Mouse (Mus musculus) inflammation-experienced regulatory T-cells, adult 6 months (primary cell): Measurements from ENCODE around the gene Sesn1. TPM values are rescaled to one million over a fixed set of nuclear protein-coding genes. Genes with fewer than 3 reads are reported as not detected.
"Not testable (repeated sequence)": the region's sequence is repeated elsewhere in the genome, so short reads cannot be mapped to it uniquely, and the experiment has no call there.

Experiments used
- ATAC-seq: one replicate; pipeline ENCODE4 v1.8.0; 2017
- polyA plus RNA-seq, 3 experiments: library from polyadenylated mRNA; unstranded; fragments of 100-300 nt; shearing (Covaris generic); gene quantifications; one replicate each; pipeline ENCODE4 v1.2.1; 2017

Sesn1 gene
- polyA plus RNA-seq: 10 to 100 TPM; 30.3 to 78.4 (median 64.1) TPM

DNA sequence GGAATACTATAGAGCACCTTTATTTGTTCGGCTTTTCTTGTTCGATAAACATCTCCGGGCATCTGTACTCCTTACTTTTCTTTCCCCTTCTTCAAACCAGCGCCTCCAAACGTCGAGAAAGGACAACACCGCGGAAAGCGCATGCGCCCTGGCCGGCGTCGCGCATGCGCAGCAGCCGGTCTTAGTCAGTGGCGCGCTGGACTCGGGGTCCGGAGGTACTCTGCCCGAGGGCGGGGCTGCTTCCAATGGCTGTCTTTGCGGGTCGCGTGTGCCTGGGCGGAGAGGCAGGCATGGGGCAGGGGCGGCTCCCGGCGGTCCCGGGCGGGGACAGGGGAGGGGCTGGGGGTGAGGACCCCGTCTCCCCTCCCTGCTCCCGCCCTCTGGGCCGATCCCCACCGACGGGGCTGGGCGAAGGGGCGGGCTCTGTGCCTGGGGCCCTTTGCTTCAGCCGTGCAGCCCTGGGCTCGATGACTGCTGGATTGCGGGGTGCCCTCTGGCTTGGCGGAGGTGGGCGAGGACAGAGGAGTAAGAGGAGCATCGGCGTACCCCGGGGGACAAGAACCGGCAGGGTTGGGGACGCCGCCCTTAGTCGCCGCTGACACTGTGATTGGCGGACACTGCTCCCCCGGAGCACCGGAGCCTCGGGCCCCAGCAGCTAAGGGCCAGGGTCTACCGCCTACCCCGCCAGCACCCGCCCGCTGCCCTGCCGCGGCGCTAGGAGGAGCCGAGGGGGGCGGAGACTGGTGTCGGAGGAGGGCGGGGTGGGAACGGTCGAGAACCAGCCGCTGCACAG is at the start of gene Sesn1, which contains the start of gene Cep57l1:
Sesn1 (plus strand) TSS at position 165 of the 793 bp plus-strand sequence.
Cep57l1 (minus strand) TSS at position 101 of the 793 bp plus-strand sequence.
- peak; percentile 69 for ATAC-seq

DNA sequence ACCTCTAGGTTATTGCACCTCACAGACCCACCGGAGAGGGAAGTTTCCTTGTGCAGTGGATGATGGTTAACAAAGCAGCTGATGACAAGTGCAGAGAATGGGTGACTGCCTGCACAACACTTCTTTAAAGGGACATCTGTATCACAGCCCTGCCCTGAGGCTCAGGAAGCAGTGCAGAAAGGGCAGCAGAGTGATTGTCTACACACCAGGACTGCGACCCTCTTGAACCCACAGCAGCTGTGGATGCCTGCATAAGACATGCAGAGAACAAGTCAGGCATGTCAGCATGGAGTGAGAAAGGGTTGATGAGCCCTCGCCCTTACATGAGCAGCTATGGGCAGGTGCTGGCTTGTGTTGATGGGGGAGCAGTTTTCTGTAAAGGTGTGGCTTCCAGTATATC is 48.9 kb upstream of the Sesn1 start:
- no peak for ATAC-seq

DNA sequence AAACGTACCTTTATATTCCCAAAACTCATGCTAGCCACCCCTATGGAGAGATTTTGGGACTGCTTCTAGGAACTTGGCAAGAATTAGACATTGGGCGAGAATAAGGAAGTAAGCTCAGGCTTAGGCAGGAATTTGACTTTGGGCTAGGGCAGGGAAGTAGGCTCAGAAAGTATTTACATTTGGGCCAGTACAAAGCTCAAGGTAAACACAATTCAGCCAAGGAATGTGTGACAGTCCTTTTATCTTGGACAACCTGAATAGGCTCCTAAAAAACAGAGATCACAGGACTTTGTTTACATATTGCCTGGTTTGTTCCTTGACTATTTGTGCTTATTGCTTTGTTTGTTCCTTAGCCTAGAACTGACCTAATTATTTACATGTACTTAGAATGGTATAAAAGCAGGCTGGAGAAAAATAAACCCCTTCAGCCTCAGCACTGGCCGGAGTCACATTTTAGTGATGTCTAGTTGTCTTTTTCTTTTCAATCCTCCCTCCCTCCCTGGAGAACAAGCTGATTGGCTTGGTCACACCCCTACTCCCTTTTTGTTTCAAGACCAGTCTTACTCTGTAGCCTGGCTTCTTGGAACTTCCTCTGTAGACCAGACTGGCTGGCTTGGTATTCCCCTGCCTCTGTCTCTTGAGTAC is 45.9 kb upstream of the Sesn1 start:
- no peak for ATAC-seq

DNA sequence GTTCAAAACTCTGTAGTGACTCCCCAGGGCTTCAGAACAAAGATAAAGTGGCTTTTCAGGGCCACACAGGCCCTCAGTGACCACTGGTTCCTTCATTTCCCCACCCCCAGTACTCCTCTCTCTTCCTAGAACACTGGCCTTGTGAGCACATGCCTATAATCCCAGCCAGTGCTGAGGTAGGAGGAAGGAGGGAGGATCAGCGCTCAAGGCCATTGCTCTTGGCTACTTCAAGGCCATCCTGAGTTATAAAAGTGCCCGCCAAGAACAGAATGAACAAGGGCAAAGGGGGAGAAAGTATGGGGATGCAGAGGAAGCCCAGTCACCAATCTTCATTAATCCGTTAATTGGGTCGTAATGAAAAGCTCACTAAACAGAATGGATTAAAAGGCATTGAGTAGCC is 44.1 kb upstream of the Sesn1 start:
- no peak for ATAC-seq

DNA sequence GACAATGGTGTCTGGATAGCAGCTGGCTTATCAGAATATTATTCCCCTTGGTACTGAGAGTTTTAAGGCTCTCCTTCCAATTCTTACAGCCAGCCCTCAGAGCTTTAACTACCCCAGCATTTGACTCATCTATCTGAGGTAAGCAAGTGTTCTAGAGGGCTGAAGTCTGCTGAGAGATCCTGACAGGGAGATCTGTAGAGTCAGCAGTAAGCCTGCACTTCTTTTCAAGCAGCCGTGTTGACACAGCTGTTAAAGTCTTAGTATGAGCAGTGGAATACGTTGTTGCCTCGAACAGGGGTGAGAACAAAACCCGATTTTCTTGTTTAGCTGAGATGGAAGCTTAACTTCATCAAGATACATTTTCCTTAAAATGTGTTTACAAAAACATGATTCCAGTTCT is 43.5 kb upstream of the Sesn1 start:
- no peak for ATAC-seq

DNA sequence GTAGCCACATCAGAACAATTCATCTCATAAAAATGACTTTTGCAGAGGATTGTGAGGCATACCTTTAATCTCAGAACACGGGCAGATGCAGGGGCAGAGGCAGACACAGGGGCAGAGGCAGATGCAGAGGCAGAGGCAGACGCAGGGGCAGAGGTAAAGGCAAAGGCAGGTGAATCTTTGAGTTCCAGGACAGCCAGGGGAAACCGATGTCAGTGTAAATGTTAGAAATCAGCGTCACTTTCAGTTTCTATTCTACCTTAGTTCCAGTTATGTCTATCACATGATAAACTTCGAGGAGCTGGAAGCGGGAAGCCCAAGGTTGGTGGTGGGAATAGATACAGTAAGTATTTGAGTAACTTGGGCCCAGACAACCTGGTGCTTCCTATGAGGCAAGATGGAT is 42.5 kb upstream of the Sesn1 start:
- peak; percentile 46 for ATAC-seq

DNA sequence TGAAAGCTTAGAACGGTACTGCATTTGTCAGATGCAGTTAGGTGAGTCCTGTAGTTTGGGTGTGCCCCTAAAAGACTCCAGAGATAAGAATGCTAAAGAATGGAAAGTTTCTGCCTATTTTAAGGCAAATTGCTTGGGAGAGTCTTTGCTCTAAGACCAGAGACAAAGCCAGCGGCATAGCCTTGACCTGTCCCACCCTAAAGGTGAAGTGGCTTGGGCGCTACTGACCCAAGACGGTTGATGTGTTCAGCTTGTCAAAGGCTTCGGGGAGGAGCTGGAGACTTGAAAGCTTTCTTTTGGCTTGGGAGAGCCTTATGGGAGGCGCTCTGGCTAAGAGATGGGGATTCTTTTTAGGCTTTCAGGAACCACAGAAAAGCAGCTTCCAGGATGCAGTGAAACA is 17.4 kb upstream of the Sesn1 start:
- no peak for ATAC-seq

DNA sequence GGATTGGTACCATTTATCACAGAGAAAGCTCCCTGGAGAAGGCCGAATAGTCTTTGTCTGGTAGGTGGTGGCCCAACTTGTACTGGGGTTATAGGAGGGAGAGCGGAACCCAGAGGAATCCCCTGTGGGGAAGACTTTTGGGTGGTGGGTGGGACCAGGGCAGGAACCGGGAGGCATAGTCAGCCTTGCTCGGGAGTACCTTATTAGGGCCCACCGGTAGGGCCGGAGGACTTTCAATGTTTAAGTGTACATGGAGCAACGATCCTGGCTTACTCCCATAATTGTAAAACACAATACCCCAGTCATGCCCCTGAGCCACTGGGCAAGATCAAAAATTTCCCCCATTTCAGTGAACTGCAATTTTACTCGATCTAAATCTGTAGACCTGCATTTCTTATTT is 12.5 kb upstream of the Sesn1 start:
- no peak for ATAC-seq

DNA sequence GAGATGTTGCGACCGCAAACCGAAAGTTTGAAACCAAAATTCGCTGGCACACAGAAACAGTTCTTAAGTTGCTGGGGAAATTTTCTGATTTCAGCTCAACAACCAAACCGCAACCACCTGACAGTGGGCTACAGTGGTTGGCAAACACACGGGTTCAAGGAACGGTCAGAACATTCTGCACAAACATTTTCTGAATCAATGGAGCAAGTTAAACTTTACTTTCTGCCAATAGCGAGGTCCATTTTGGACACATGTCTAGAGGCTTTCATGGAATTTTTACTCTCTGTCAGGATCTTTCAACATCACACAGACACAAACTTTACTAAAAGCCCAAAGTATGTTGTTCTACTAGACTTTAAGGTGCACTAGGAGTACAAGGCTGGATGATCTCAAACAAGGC is 6.3 kb upstream of the Sesn1 start:
- no peak for ATAC-seq

DNA sequence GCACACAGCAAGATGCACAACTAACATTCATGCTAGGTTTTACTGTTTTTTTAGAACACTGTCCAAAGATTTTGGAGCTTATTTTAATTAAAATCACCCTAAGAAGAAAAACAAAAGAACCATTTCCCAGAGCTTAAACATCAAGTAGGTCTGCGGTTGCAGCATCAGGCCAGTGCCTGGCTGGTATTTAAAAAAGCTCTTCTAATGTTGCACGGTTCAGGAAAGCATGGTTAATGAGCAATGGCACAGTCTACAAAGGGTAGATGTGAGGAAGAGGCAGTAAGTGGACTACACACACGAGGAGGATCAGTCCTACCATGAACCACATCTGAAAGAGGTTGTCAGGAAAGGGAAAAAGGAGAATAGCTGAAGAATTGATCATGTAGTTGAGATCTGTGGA is 5.0 kb upstream of the Sesn1 start:
- ATAC-seq: no peak

DNA sequence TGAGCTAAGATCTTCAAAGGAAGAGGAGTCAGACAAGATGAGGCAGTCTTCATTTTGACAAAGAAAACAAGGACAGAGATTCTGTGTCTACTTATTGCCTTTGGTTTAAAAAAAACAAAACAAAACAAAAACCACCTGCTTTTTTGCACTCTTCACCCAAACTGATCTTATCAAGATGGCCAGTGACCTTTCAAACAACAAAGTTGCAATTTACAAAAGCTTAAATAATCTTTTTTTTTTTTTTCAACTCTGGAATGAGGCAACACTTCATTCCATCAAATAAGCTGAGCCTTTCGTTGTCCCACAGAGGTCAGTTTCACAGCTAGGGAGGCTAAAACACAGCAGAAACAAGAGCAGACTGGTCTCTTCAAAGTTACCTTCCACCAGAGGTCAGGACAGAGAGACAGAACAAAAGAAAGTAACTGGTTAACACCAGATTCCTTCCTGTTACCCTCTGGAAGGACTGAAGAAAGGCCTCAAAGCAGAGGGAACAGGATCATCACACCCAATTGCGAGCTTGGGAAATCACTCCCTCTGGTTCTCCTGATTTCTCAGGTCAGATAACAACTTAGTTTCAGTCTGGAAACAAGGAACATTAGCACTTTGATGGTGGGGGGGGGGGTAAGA is 3.9 kb upstream of the Sesn1 start:
- ATAC-seq: no peak

DNA sequence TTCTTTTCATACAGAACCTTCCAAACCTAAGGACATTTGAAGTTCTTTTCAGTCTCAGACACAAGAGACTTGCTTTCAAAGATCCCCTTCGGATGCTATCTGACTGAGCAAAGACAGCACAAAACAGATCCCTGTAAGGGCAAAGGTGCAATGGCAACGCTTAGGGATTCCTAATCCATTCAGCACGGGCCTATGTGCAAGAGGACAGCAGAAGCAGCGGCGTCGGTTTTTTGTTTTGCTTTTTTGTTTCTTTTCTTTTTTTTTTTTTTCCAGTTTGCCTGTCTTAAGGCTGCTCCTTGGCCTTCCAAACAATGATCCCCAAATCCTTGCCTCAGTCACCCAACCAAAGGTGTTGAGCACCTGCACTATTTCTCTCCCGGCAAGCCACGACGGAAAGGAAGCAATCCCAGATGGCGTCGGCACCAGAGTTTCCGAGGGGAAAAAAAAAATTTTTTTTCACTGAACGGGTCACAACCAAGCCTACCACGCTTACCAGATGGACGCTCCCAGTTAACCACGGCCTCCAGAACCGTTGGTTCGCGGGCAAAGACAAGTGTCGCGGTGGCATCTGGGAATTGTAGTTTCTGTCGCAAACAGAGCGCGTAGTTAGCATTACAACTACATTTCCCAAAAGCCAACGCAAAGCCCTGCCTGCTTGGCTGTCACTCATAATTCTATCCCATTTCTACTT is 510 bp upstream of the Sesn1 start:
- peak; percentile 82 for ATAC-seq

DNA sequence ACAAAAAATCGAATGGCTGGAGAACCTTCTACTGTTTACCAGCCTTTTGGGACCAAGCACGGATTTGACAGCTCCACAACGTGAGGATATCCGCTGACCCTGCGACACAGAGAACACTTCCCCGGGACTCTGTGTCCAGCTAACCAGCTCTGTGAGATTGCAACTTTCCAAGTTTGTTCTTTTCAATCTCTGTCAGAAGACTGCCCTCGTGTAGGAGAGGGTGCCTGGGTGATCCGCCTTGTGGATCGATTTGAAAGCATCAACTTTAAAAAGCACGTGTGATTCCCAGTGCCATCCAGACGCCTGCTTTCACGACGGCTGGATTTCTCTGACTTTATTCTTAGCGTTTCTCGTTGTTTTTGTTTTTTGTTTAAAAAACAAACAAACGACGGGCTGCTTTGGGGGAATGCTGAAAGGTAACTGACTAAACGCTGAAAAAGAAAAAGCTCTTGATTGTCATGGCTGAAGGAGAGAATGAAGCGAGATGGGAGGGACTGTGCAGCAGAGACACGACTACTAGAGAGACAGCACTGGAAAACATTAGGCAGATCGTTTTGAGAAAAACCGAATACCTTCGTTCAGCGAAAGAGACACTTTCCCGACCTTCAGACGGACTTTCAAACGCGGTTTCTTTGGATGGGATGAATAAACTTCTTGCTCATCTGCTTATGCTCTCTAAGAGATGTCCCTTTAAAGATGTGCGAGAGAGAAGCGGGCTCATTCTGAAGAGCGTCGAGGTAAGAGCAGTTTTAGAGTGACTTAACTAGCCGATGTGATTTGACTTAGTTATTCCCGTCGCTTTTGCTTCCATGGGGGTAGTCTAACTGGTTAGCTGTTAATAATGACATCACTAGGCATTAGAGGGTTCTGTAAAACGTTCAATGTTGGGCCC is 1.1 kb downstream of the Sesn1 start:
- peak; percentile 29 for ATAC-seq

DNA sequence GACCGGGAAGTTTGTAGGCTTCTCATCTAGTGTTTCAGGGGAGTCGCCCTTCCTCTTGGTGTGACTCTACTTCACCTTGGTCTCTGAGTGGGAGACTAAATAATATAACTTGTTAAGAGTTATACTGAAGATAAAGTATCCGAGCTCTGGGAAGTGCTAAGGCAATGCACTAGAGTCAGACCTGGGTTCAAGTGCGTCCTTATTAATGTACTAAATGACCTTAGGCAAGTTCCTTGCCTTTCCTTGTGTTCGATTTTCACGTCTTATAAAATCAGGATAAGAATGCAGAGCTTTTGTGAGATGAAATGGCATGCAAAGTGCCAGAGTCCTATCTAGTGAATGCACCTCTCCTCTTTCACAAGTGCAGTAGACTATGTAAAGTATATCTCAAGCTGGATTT is 2.8 kb downstream of the Sesn1 start:
- no peak for ATAC-seq

DNA sequence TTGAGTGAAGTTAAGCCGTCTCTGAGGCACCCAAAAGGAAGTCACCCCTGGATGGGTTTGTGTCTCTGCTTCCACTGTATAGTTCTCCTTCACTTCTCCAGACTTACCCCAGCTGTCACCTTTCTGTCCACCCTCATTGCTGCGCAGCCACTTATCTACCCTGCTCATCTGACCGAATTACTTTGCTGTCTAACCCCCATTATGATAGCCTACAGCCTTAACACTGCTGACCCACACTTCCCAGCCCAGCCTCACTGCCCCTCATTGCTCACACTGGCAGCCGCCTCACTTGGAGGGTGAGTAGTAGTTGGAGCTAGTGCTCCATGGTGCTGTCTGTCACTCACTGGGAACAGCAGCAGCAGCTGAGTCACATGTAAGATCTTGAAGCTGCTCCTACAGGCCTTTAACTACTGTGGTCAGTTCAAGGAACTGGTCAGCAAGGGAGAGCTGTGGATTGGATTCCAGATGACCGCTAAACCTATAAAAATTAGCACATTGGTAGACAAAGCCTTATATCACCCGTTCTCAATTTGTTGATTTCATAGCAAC is 4.6 kb downstream of the Sesn1 start:
- ATAC-seq: no peak

DNA sequence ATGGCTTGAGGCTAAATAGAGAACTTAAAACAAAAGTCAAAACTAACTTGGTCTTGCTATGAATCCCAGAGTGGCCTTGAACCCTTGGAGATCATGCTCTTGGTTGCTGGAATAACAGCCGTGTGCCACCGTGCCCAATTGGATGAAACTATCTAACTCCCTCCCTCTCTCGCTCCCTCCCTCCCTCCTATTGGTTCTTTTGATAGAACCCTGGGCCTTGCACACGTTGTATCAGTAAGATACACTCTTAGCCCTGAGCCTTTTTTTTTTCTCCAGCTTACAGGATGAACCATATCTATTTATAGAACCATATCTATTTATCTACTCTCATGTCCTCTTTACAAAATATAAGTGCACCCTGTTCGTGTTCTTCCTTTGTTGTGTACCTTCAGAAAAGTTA is 6.8 kb downstream of the Sesn1 start:
- ATAC-seq: peak; percentile 63

DNA sequence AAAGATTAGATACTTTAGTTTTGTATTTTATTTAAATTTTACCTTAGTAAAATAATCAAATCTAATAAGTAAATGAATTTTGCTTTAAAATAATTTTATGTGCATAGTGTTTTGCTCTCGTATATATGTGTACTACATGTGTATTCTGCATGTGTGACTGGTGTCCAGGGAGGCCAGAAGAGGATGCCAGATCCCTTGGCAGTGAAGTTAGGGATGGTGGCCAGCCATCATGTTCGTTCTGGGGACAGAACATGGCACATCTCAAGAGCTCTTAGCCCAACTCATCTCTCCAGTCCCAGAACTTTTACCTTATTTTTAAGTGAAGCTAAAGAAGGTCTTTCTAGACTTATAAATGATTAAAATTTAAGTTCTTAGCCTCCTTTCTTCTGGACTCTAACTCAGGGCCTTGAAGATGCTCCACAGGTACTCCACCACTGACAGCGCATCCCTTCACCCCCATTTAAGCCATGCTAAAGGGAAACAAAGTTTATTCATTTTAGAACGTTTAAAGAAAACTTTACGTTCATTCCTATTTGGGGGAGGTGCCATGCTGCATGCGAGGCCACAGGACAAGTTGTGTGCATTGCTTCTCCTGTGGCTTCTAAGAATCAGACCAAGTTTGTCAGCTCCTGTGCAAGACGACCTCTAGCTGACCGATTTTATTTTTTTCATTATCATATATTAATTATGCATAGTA is 8.4 kb downstream of the Sesn1 start:
- no peak for ATAC-seq

DNA sequence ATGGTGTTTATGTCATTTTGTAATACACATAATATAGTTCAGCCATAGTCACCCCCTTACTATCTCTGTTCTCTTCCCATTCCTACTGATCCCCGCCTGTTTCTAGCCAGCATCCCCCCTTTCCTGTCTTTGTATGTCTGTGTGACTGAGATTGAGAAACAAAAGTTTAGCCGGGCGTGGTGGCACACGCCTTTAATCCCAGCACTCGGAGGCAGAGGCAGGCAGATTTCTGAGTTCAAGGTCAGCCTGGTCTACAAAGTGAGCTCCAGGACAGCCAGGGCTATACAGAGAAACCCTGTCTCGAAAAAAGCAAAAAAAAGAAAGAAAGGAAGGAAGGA is 9.0 kb downstream of the Sesn1 start:
- ATAC-seq: not testable (repeated sequence)

DNA sequence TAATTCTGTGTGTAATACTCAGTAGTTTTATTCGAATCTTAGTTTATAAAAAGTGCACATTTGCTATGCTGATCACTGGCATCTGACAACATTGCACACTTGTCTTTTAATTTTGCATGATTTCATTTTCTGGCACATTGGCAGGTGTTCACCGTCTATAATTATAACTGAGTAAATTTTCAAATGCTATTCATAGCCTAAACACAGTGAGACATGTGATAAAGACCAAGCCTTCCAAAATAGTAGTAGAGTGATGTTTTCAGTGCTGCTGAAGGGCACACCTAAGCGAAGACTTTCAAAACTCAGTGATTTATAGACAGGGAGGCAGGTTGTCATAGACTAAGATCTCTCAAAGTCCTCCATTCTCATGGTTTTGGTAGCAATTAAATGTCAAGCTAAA is 9.6 kb downstream of the Sesn1 start:
- no peak for ATAC-seq

DNA sequence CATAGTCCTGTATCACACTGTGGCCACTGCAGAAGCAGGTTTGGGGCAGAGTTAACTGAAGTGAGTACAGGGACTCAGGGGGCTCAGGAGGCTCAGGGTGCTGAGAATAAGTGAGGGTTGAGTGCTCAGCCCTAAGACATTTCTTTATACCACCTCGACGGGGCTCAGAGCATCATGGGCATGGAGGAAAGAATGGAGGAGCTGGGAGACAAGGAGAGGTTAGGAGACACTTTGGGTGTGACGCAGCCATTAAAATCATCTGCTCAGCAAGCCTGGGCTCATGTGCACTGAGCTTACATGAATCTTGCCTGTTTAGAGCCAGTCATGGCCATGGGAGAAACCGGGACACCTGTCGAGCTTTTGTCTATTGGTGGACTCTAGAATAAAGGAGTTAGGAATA is 10.7 kb downstream of the Sesn1 start:
- ATAC-seq: no peak

DNA sequence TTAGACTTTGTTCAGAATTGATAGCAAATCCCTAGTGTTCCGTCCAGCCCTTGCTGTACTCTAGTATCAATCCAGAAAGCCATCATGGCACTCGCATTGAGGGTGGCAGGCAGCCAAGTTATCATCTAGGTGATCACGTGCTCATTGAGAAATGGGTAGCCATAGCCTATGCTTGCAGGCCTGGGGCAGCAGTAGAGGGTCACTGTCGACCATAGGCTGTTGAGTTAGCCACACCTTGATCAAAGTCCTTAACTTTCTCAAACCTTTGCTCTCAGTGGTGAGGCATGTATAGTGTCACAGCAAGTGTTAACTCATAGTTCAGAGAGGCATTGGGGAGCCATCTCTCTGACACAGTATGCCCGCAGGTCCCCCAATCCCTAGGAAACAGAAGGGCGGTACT is 11.4 kb downstream of the Sesn1 start:
- ATAC-seq: no peak
